Mouse (Mus musculus) testis, adult 2 months (tissue): ENCODE measurements around the gene Mtus2.

ENCODE experiments used
- CTCF ChIP-seq: fragments of 200-500 bp; IDR thresholded peaks from 2 replicates; pipeline ENCODE4 v1.5.1; 2012; ENCODE audit warnings: low read depth, mild to moderate bottlenecking, inconsistent platforms, low read length, moderate library complexity; ENCODE audit not compliant: control insufficient read depth, insufficient read depth, insufficient replicate concordance
- POLR2A ChIP-seq: fragments of 200-500 bp; IDR thresholded peaks from 2 replicates; pipeline ENCODE4 v1.6.1; 2012; ENCODE audit warnings: low read depth, mild to moderate bottlenecking, inconsistent platforms, low read length, moderate library complexity; ENCODE audit not compliant: control insufficient read depth

DNA sequence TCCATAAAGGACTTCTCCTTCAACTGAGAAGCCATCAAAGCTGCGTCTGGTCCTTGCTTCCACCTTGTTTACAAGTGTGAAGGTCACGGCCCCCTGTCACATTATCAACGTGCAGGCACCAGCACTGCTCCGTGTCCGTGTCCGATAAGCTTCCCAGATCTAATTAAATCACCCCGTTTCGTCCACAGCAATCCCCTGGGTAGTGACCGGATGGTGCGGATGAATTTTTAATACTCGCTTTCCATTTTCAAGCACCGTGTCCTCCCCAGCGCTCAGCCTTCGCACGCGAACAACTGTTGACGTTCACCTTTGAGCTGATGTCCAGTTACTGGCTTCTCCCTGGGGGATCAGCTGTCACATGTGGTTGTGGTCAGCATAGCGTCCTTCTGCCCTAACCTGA lies 276.6 kb downstream of the Mtus2 start:
- no peak for TF ChIP-seq POLR2A
- TF ChIP-seq CTCF = no peak
